10 mouse cellular contexts compared by ENCODE assay signal in the genomic region with DNA sequence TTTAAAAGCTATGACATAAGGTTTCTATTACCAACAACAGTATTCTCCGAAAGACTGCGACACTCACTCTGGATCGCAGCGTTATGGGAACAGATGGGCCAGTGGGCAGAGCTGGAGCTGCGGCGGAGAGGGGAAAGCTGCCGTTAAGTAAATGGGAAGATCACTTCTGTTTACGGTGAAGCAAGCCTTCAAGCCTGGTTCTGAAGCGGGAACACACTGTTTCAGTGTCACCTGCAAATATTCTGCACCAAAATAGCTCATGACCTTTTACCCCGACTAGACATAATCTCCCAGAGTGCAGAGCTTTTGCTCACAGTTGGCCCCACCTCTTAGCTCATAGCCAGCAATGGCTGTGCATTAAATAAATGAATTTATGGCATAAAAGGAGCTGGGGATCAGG.
DNase-seq lines count a peak whose midpoint lies in the region; ATAC-seq and TF ChIP-seq lines count a peak whose summit lies in the region.
"Had no signal": no experiment of that assay in that cellular context is flagged by ENCODE, and none has a peak within 500 bp of the region (broad histone marks: within the 10 kb centered on the region; RNA-seq: fewer than 3 reads in every experiment).

No protein-coding gene starts in this region.

- no peaks in the 10 kb centered on the region for H3K9me3 ChIP-seq in liver, embryonic 12.5 days (replicated peaks)
- H3K9me3 ChIP-seq in kidney, embryonic 16.5 days (ENCODE audit: low read length): no peaks in the 10 kb centered on the region
- H3K9me3 ChIP-seq: midbrain, embryonic 12.5 days had no signal

- 30% methylated on average over 10 of the region's 10 CpGs for WGBS in liver, adult 2 months
- WGBS in liver, embryonic 12.5 days (ENCODE audit: insufficient replicate concordance): 77% methylated on average over 10 of the region's 10 CpGs
- WGBS in kidney, embryonic 16.5 days: 81% methylated on average over 10 of the region's 10 CpGs

- intact Hi-C loops in gastrocnemius, postnatal 14 days (cut with DNase I; ENCODE audit: low total_unique reads): no loop called here
- intact Hi-C loops in left cerebral cortex, postnatal 14 days (cut with DNase I): no loop called here

- no peaks in the 10 kb centered on the region for H3K36me3 ChIP-seq in liver, adult 2 months (ENCODE audit: control insufficient read depth, insufficient read depth, low read length)
- no peaks in the 10 kb centered on the region for H3K36me3 ChIP-seq in liver, embryonic 12.5 days
- H3K36me3 ChIP-seq in kidney, embryonic 16.5 days (ENCODE audit: insufficient read depth, low read length): no peaks in the 10 kb centered on the region
- H3K36me3 ChIP-seq: midbrain, embryonic 12.5 days had no signal

- no peaks in the 10 kb centered on the region for H3K79me2 ChIP-seq in liver, adult 2 months (ENCODE audit: control insufficient read depth, insufficient read depth, low read length)

- H3K4me3 ChIP-seq in liver, adult 2 months (ENCODE audit: insufficient read depth, low read depth, low read length): no peak overlapping the region
- H3K4me3 ChIP-seq in liver, embryonic 12.5 days: no peak overlapping the region
- no peak overlapping the region for H3K4me3 ChIP-seq in kidney, embryonic 16.5 days (ENCODE audit: low read length)
- H3K4me3 ChIP-seq: midbrain, embryonic 12.5 days had no signal

- peak; percentile 52 for DNase-seq in gastrocnemius, adult 18-20 months (ENCODE audit: low spot score)
- no peak for DNase-seq in gastrocnemius, postnatal 14 days
- DNase-seq in liver, adult 2 months (ENCODE audit: extremely low read depth, low read depth, low spot score): peak; percentile 65
- peak; percentile 52 to 61 for DNase-seq in left cerebral cortex, postnatal 14 days (ENCODE audit: low spot score in 2 of 2)
- peak; percentile 35 to 59 for DNase-seq in right cerebral cortex, postnatal 36 days (ENCODE audit: low spot score in 2 of 2)
- DNase-seq: forebrain, postnatal 0 days had no signal

- no peak overlapping the region for H3K4me2 ChIP-seq in liver, embryonic 12.5 days
- no peak overlapping the region for H3K4me2 ChIP-seq in kidney, embryonic 16.5 days (replicated peaks; ENCODE audit: low read depth, low read length)
- H3K4me2 ChIP-seq: midbrain, embryonic 12.5 days had no signal

- H3K4me1 ChIP-seq in liver, adult 2 months (ENCODE audit: control insufficient read depth, insufficient read depth, low read length): no peaks in the 10 kb centered on the region
- no peaks in the 10 kb centered on the region for H3K4me1 ChIP-seq in liver, embryonic 12.5 days
- 0 out of 2 replicates have a peak, but pooled peaks cover under 1% of the 10 kb centered on the region for H3K4me1 ChIP-seq in kidney, embryonic 16.5 days (ENCODE audit: insufficient read depth, low read length)

- H3K27me3 ChIP-seq in liver, adult 2 months (ENCODE audit: control insufficient read depth, insufficient read depth, low read length): no peaks in the 10 kb centered on the region
- no peaks in the 10 kb centered on the region for H3K27me3 ChIP-seq in liver, embryonic 12.5 days (replicated peaks)
- no peaks in the 10 kb centered on the region for H3K27me3 ChIP-seq in kidney, embryonic 16.5 days (ENCODE audit: insufficient read depth, low read length)
- H3K27me3 ChIP-seq: midbrain, embryonic 12.5 days had no signal

- no peak overlapping the region; the same call in 1 of the 2 replicates for H3K9ac ChIP-seq in liver, adult 2 months (ENCODE audit: low read depth, low read length)
- H3K9ac ChIP-seq in liver, embryonic 12.5 days: no peak overlapping the region
- H3K9ac ChIP-seq in kidney, embryonic 16.5 days (replicated peaks; ENCODE audit: low read length): no peak overlapping the region
- H3K9ac ChIP-seq: forebrain, postnatal 0 days; midbrain, embryonic 12.5 days had no signal

- TF ChIP-seq POLR2A in liver, adult 2 months (IDR thresholded peaks at IDR 0.05; ENCODE audit: extremely low read depth, insufficient read depth, low read length): no peak

- no peak for TF ChIP-seq CTCF in liver, adult 2 months (IDR thresholded peaks at IDR 0.05; ENCODE audit: low read depth, low read length)

- H3K27ac ChIP-seq in liver, adult 2 months (replicated peaks; ENCODE audit: insufficient read depth, low read depth, low read length): no peak overlapping the region
- no peak overlapping the region for H3K27ac ChIP-seq in liver, embryonic 12.5 days
- H3K27ac ChIP-seq in kidney, embryonic 16.5 days (ENCODE audit: low read length): no peak overlapping the region
- H3K27ac ChIP-seq: midbrain, embryonic 12.5 days had no signal

- ATAC-seq in liver, embryonic 12.5 days: no peak
- no peak for ATAC-seq in kidney, embryonic 16.5 days (ENCODE audit: low FRiP score, low TSS enrichment)
- ATAC-seq in inflammation-experienced regulatory T-cells, adult 6 months: no peak
- ATAC-seq: forebrain, postnatal 0 days had no signal
